Mouse (Mus musculus) forebrain, embryonic 15.5 days (tissue): ENCODE results near the gene 3830406C13Rik. TPM values are rescaled to one million over a fixed set of nuclear protein-coding genes. Genes with fewer than 3 reads are reported as not detected.

Experiments
- polyA plus RNA-seq: library from polyadenylated mRNA; unstranded; fragments of >200 nt; fragmentation: Nextera tagmentation; extraction: Ambion mirVana; gene quantifications from 2 replicates; pipeline ENCODE4 v1.2.1, GENCODE M21; 2015

The 3830406C13Rik gene
- polyA plus RNA-seq, 1 experiment from 2014 or later = 44.9 TPM

Other genes starting within 250 kb of the 3830406C13Rik start
- gene Gm49355, start 197 bp upstream of the 3830406C13Rik start, polyA plus RNA-seq = 0.17 TPM in 2 replicates
- gene Fezf2, start 64.0 kb downstream of the 3830406C13Rik start, polyA plus RNA-seq = 90.9 and 94.3 TPM in 2 replicates